Mouse (Mus musculus) heart, adult 2 months (tissue): ENCODE measurements around the gene Ncln.

Source experiments
- CTCF ChIP-seq: fragments of 200-600 bp; IDR thresholded peaks from 2 replicates; pipeline ENCODE4 v1.8.1; 2022; ENCODE audit warnings: antibody characterized with exemption, mild to moderate bottlenecking, moderate library complexity
- EP300 ChIP-seq: fragments of 200-500 bp; IDR thresholded peaks from 2 replicates; pipeline ENCODE4 v1.6.1; 2011; ENCODE audit warnings: low read depth, low read length, control low read depth; ENCODE audit not compliant: insufficient read depth
- POLR2A ChIP-seq: fragments of 200-500 bp; IDR thresholded peaks from 2 replicates; pipeline ENCODE4 v1.6.1; 2011; ENCODE audit warnings: mild to moderate bottlenecking, low read depth, low read length, control low read depth; ENCODE audit not compliant: insufficient read depth

- no peak for TF ChIP-seq CTCF
- no peak for TF ChIP-seq POLR2A
- TF ChIP-seq EP300 = no peak
These were observed 35.2 kb downstream of the Ncln start for GRCm38 (mm10) chr10:81460951-81461350.
